Mouse (Mus musculus): Measurements from ENCODE around the gene Gm49661. TPM values are rescaled to one million over a fixed set of nuclear protein-coding genes. Genes with fewer than 3 reads are reported as not detected.

The Gm49661 gene
- polyA plus RNA-seq, 1 experiment from 2014 or later, result not detected

GRCm38 (mm10) chr8:84982499-84983011 is 13.3 kb upstream of the Gm49661 start:
- no peak overlapping the region for H3K9ac ChIP-seq (ENCODE audit: low read length)
- no peak for ATAC-seq (ENCODE audit: insufficient number of reproducible peaks, insufficient read depth, low FRiP score, low read depth)
- H3K4me2 ChIP-seq (ENCODE audit: low read length), result no peak overlapping the region
- 64% methylated on average over 3 of the region's 3 CpGs for WGBS
- H3K4me1 ChIP-seq (ENCODE audit: control insufficient read depth in 2 of 2, insufficient read depth in 2 of 2, low read length in 2 of 2), result peaks cover 35 to 53% of the 10 kb centered on the region in 2 experiments
- no peak overlapping the region for H3K4me3 ChIP-seq (ENCODE audit: control insufficient read depth in 1 of 2, insufficient read depth in 1 of 2, low read depth in 1 of 2, low read length in 2 of 2)
- H3K9me3 ChIP-seq (ENCODE audit: control insufficient read depth, low read length), result no peaks in the 10 kb centered on the region
- H3K27ac ChIP-seq (replicated peaks in 1 of 2; ENCODE audit: control insufficient read depth in 1 of 2, insufficient read depth in 1 of 2, low read depth in 2 of 2, low read length in 2 of 2), result no peak overlapping the region
- H3K36me3 ChIP-seq (ENCODE audit: control insufficient read depth, insufficient read depth, low read length), result no peaks in the 10 kb centered on the region
- no peaks in the 10 kb centered on the region for H3K27me3 ChIP-seq (ENCODE audit: control insufficient read depth, insufficient read depth, low read length)

GRCm38 (mm10) chr8:84981644-84982498 is 12.6 kb upstream of the Gm49661 start:
- no peaks in the 10 kb centered on the region for H3K9me3 ChIP-seq (ENCODE audit: control insufficient read depth, low read length)
- 73% methylated on average over 15 of the region's 15 CpGs for WGBS
- ATAC-seq (ENCODE audit: insufficient number of reproducible peaks, insufficient read depth, low FRiP score, low read depth), result no peak
- H3K27me3 ChIP-seq (ENCODE audit: control insufficient read depth, insufficient read depth, low read length), result no peaks in the 10 kb centered on the region
- H3K4me1 ChIP-seq (ENCODE audit: control insufficient read depth in 2 of 2, insufficient read depth in 2 of 2, low read length in 2 of 2), result peaks cover 40 to 58% of the 10 kb centered on the region in 2 experiments
- no peak overlapping the region for H3K4me3 ChIP-seq (ENCODE audit: control insufficient read depth in 1 of 2, insufficient read depth in 1 of 2, low read depth in 1 of 2, low read length in 2 of 2)
- H3K36me3 ChIP-seq (ENCODE audit: control insufficient read depth, insufficient read depth, low read length), result no peaks in the 10 kb centered on the region
- H3K9ac ChIP-seq (ENCODE audit: low read length), result no peak overlapping the region
- no peak overlapping the region for H3K4me2 ChIP-seq (ENCODE audit: low read length)
- no peak overlapping the region for H3K27ac ChIP-seq (replicated peaks in 1 of 2; ENCODE audit: control insufficient read depth in 1 of 2, insufficient read depth in 1 of 2, low read depth in 2 of 2, low read length in 2 of 2)

GRCm38 (mm10) chr8:84980622-84981358 is 11.6 kb upstream of the Gm49661 start:
- Histone ChIP-seq H3K27me3 (ENCODE audit: control insufficient read depth, insufficient read depth, low read length) (no peaks in the 10 kb centered on the region), H3K4me2 (ENCODE audit: low read length) (peak overlapping the region; percentile 96), H3K27ac (replicated peaks in 1 of 2; ENCODE audit: control insufficient read depth in 1 of 2, insufficient read depth in 1 of 2, low read depth in 2 of 2, low read length in 2 of 2) (peak overlapping the region in 1 of 2 experiments; percentile 89; a peak in 2 of 4 replicates), H3K36me3 (ENCODE audit: control insufficient read depth, insufficient read depth, low read length) (no peaks in the 10 kb centered on the region), H3K4me1 (ENCODE audit: control insufficient read depth in 2 of 2, insufficient read depth in 2 of 2, low read length in 2 of 2) (peaks cover 41 to 58% of the 10 kb centered on the region in 2 experiments), H3K4me3 (ENCODE audit: control insufficient read depth in 1 of 2, insufficient read depth in 1 of 2, low read depth in 1 of 2, low read length in 2 of 2) (0 out of 4 replicates have a peak overlapping the region, but pooled peaks of 1 of the 2 experiments have one; percentile 62), H3K9ac (ENCODE audit: low read length) (peak overlapping the region; percentile 83), H3K9me3 (ENCODE audit: control insufficient read depth, low read length) (no peaks in the 10 kb centered on the region)
- WGBS, result 25% methylated on average over 11 of the region's 11 CpGs
- ATAC-seq (ENCODE audit: insufficient number of reproducible peaks, insufficient read depth, low FRiP score, low read depth), result no peak

DNA sequence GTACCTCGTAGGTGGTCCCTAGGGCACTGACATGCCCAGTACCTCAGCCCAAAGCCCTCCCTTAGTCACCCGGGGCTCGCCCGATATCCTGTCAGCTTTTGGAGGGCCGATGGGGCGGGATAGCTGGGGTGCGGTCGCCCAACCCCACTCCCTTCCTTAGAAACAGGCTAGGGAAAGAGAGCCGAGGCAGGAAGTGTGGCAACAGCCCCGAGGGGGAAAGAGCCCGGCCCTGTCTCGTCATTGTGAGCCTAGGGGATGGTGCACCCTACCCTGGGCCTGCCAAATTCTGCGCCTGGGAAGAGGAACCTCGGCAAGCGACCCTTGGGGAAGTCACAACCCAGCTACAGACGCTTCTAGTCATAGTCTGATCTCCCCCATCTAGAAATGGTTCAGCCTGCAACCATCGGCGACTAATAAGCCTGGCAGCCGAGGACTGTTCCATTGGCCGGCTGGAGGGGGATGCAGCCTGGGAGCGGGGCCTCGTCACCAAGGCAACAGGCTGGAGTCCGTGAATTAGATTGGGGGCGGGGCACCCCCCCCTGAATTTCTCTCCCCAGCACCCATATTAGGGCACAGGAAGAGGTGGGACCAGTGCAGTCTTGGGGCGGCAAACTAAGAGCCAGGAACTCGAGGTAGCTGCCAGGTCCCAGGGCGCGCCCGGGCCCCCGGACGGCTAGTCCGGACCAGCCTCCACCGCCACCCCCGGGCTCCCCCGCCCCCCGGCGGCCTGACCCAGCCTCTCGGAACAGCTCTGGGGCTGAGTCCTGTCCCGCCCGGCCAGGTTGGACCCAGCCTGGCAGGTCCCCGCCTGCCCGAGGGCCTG is 10.6 kb upstream of the Gm49661 start:
- WGBS, result 3% methylated on average over 42 of the region's 42 CpGs
- H3K36me3 ChIP-seq (ENCODE audit: control insufficient read depth, insufficient read depth, low read length), result peaks cover 4% of the 10 kb centered on the region
- H3K9ac ChIP-seq (ENCODE audit: low read length), result peak overlapping the region; percentile 83
- peak overlapping the region; percentile 96 for H3K4me2 ChIP-seq (ENCODE audit: low read length)
- H3K9me3 ChIP-seq (ENCODE audit: control insufficient read depth, low read length), result no peaks in the 10 kb centered on the region
- peak overlapping the region; percentile 11 to 89; a peak in 3 of 4 replicates for H3K27ac ChIP-seq (replicated peaks in 1 of 2; ENCODE audit: control insufficient read depth in 1 of 2, insufficient read depth in 1 of 2, low read depth in 2 of 2, low read length in 2 of 2)
- no peaks in the 10 kb centered on the region for H3K27me3 ChIP-seq (ENCODE audit: control insufficient read depth, insufficient read depth, low read length)
- peak; percentile 15 for ATAC-seq (ENCODE audit: insufficient number of reproducible peaks, insufficient read depth, low FRiP score, low read depth)
- peak overlapping the region; percentile 43 to 62 for H3K4me3 ChIP-seq (ENCODE audit: control insufficient read depth in 1 of 2, insufficient read depth in 1 of 2, low read depth in 1 of 2, low read length in 2 of 2)
- H3K4me1 ChIP-seq (ENCODE audit: control insufficient read depth in 2 of 2, insufficient read depth in 2 of 2, low read length in 2 of 2), result peaks cover 35 to 55% of the 10 kb centered on the region in 2 experiments

- ATAC-seq (ENCODE audit: insufficient number of reproducible peaks, insufficient read depth, low FRiP score, low read depth), result peak; percentile 59
- Histone ChIP-seq H3K36me3 (ENCODE audit: control insufficient read depth, insufficient read depth, low read length) (peaks cover 18% of the 10 kb centered on the region), H3K4me2 (ENCODE audit: low read length) (peak within 1 kb of the TSS; percentile 96), H3K4me1 (ENCODE audit: control insufficient read depth in 2 of 2, insufficient read depth in 2 of 2, low read length in 2 of 2) (peaks cover 33 to 56% of the 10 kb centered on the region in 2 experiments), H3K27ac (replicated peaks in 1 of 2; ENCODE audit: control insufficient read depth in 1 of 2, insufficient read depth in 1 of 2, low read depth in 2 of 2, low read length in 2 of 2) (peak within 1 kb of the TSS; percentile 65 to 89), H3K27me3 (ENCODE audit: control insufficient read depth, insufficient read depth, low read length) (no peaks in the 10 kb centered on the region), H3K9me3 (ENCODE audit: control insufficient read depth, low read length) (no peaks in the 10 kb centered on the region), H3K4me3 (ENCODE audit: control insufficient read depth in 1 of 2, insufficient read depth in 1 of 2, low read depth in 1 of 2, low read length in 2 of 2) (peak within 1 kb of the TSS; percentile 62 to 66), H3K9ac (ENCODE audit: low read length) (peak within 1 kb of the TSS; percentile 83)
- WGBS, result under 1% methylated on average over 63 of the region's 63 CpGs
These were observed 9.2 kb upstream of the Gm49661 start, which contains the start of gene Junb for GRCm38 (mm10) chr8:84978248-84978940. Gene Junb, minus strand, starts transcription at chr8:84978718.

- Histone ChIP-seq H3K4me2 (ENCODE audit: low read length) (peak overlapping the region; percentile 96), H3K27ac (replicated peaks in 1 of 2; ENCODE audit: control insufficient read depth in 1 of 2, insufficient read depth in 1 of 2, low read depth in 2 of 2, low read length in 2 of 2) (peak overlapping the region; percentile 65 to 89), H3K9me3 (ENCODE audit: control insufficient read depth, low read length) (no peaks in the 10 kb centered on the region), H3K36me3 (ENCODE audit: control insufficient read depth, insufficient read depth, low read length) (peaks cover 25% of the 10 kb centered on the region), H3K27me3 (ENCODE audit: control insufficient read depth, insufficient read depth, low read length) (no peaks in the 10 kb centered on the region), H3K9ac (ENCODE audit: low read length) (peak overlapping the region; percentile 83), H3K4me3 (ENCODE audit: control insufficient read depth in 1 of 2, insufficient read depth in 1 of 2, low read depth in 1 of 2, low read length in 2 of 2) (peak overlapping the region; percentile 62 to 66), H3K4me1 (ENCODE audit: control insufficient read depth in 2 of 2, insufficient read depth in 2 of 2, low read length in 2 of 2) (peaks cover 33 to 56% of the 10 kb centered on the region in 2 experiments)
- no peak for ATAC-seq (ENCODE audit: insufficient number of reproducible peaks, insufficient read depth, low FRiP score, low read depth)
- WGBS, result under 1% methylated on average over 70 of the region's 70 CpGs
These were observed 8.4 kb upstream of the Gm49661 start for GRCm38 (mm10) chr8:84977435-84978247.
